Mouse (Mus musculus): ENCODE data around the gene Ccdc183. TPM values are rescaled to one million over a fixed set of nuclear protein-coding genes. Genes with fewer than 3 reads are reported as not detected.

Gene Ccdc183
- polyA plus RNA-seq, 1 experiment from 2014 or later = 0.12 TPM

GRCm38 (mm10) chr2:25577951-25578795, 39.3 kb downstream of the Ccdc183 start:
- Histone ChIP-seq H3K4me1 (replicated peaks; ENCODE audit: control insufficient read depth, insufficient read depth, low read length) (peaks cover 54% of the 10 kb centered on the region), H3K36me3 (ENCODE audit: control insufficient read depth, insufficient read depth, low read length) (no peaks in the 10 kb centered on the region; the same call in 1 of the 2 replicates), H3K27me3 (replicated peaks; ENCODE audit: control insufficient read depth, insufficient read depth, low read length) (peaks cover 57% of the 10 kb centered on the region), H3K4me2 (peak overlapping the region; percentile 58), H3K9me3 (ENCODE audit: control insufficient read depth, low read length) (no peaks in the 10 kb centered on the region), H3K9ac (ENCODE audit: low read depth, low read length) (no peak overlapping the region), H3K4me3 (ENCODE audit: low read depth, low read length) (peak overlapping the region; percentile 37), H3K27ac (ENCODE audit: low read depth, low read length) (no peak overlapping the region)
- 5% methylated on average over 75 of the region's 75 CpGs for WGBS
- ATAC-seq (replicated peaks; ENCODE audit: low FRiP score) = no peak
- peak; percentile 59 for DNase-seq (ENCODE audit: low spot score)

- Histone ChIP-seq H3K4me2 (peak overlapping the region; percentile 58), H3K36me3 (ENCODE audit: control insufficient read depth, insufficient read depth, low read length) (no peaks in the 10 kb centered on the region), H3K4me1 (replicated peaks; ENCODE audit: control insufficient read depth, insufficient read depth, low read length) (peaks cover 50% of the 10 kb centered on the region), H3K4me3 (ENCODE audit: low read depth, low read length) (peak overlapping the region; percentile 37), H3K27me3 (replicated peaks; ENCODE audit: control insufficient read depth, insufficient read depth, low read length) (peaks cover 57% of the 10 kb centered on the region), H3K9ac (ENCODE audit: low read depth, low read length) (peak overlapping the region; percentile 20; the same call in 1 of the 2 replicates), H3K27ac (ENCODE audit: low read depth, low read length) (no peak overlapping the region), H3K9me3 (ENCODE audit: control insufficient read depth, low read length) (no peaks in the 10 kb centered on the region)
- 17% methylated on average over 92 of the region's 92 CpGs for WGBS
- ATAC-seq (replicated peaks; ENCODE audit: low FRiP score) (no peak), DNase-seq (ENCODE audit: low spot score) (no peak)
These were observed 40.2 kb downstream of the Ccdc183 start for GRCm38 (mm10) chr2:25576965-25577891.

GRCm38 (mm10) chr2:25576028-25576850, 41.2 kb downstream of the Ccdc183 start:
- no peak overlapping the region; the same call in 1 of the 2 replicates for H3K4me3 ChIP-seq (ENCODE audit: low read depth, low read length)
- H3K27ac ChIP-seq (ENCODE audit: low read depth, low read length) = no peak overlapping the region
- no peaks in the 10 kb centered on the region; the same call in 1 of the 2 replicates for H3K36me3 ChIP-seq (ENCODE audit: control insufficient read depth, insufficient read depth, low read length)
- ATAC-seq (replicated peaks; ENCODE audit: low FRiP score) (no peak), DNase-seq (ENCODE audit: low spot score) (no peak)
- H3K4me1 ChIP-seq (replicated peaks; ENCODE audit: control insufficient read depth, insufficient read depth, low read length) = peaks cover 46% of the 10 kb centered on the region
- peaks cover 57% of the 10 kb centered on the region for H3K27me3 ChIP-seq (replicated peaks; ENCODE audit: control insufficient read depth, insufficient read depth, low read length)
- WGBS = 78% methylated on average over 16 of the region's 16 CpGs
- no peak overlapping the region for H3K9ac ChIP-seq (ENCODE audit: low read depth, low read length)
- no peaks in the 10 kb centered on the region for H3K9me3 ChIP-seq (ENCODE audit: control insufficient read depth, low read length)
- H3K4me2 ChIP-seq = peak overlapping the region; percentile 91

- Histone ChIP-seq H3K9ac (ENCODE audit: low read depth, low read length) (peak overlapping the region; percentile 65), H3K4me2 (peak overlapping the region; percentile 91), H3K27ac (ENCODE audit: low read depth, low read length) (peak overlapping the region; percentile 75; the same call in 1 of the 2 replicates), H3K4me1 (replicated peaks; ENCODE audit: control insufficient read depth, insufficient read depth, low read length) (peaks cover 42% of the 10 kb centered on the region), H3K36me3 (ENCODE audit: control insufficient read depth, insufficient read depth, low read length) (no peaks in the 10 kb centered on the region; the same call in 1 of the 2 replicates), H3K4me3 (ENCODE audit: low read depth, low read length) (peak overlapping the region; percentile 63), H3K9me3 (ENCODE audit: control insufficient read depth, low read length) (no peaks in the 10 kb centered on the region), H3K27me3 (replicated peaks; ENCODE audit: control insufficient read depth, insufficient read depth, low read length) (peaks cover 50% of the 10 kb centered on the region)
- ATAC-seq (replicated peaks; ENCODE audit: low FRiP score) = no peak
- WGBS = 23% methylated on average over 21 of the region's 21 CpGs
- DNase-seq (ENCODE audit: low spot score) = peak; percentile 69
These were observed 41.9 kb downstream of the Ccdc183 start for GRCm38 (mm10) chr2:25575432-25576027.

- peaks cover 42% of the 10 kb centered on the region for H3K4me1 ChIP-seq (replicated peaks; ENCODE audit: control insufficient read depth, insufficient read depth, low read length)
These were observed 42.7 kb downstream of the Ccdc183 start, which contains the start of the genes Mamdc4 and Phpt1 for GRCm38 (mm10) chr2:25574579-25575431. Gene Mamdc4, minus strand, starts transcription at chr2:25574845. Gene Phpt1, minus strand, starts transcription at chr2:25575224.

GRCm38 (mm10) chr2:25574136-25574535, 43.3 kb downstream of the Ccdc183 start:
- 17% methylated on average over 11 of the region's 11 CpGs for WGBS
- peak overlapping the region; percentile 65 for H3K9ac ChIP-seq (ENCODE audit: low read depth, low read length)

More at GRCm38 (mm10) chr2:25574579-25575431, 42.7 kb downstream of the Ccdc183 start, which contains the start of the genes Mamdc4 and Phpt1:
- Histone ChIP-seq H3K27ac (ENCODE audit: low read depth, low read length) (peak within 1 kb of the TSS; percentile 75), H3K9ac (ENCODE audit: low read depth, low read length) (peak within 1 kb of the TSS; percentile 65), H3K9me3 (ENCODE audit: control insufficient read depth, low read length) (no peaks in the 10 kb centered on the region), H3K27me3 (replicated peaks; ENCODE audit: control insufficient read depth, insufficient read depth, low read length) (peaks cover 43% of the 10 kb centered on the region), H3K4me3 (ENCODE audit: low read depth, low read length) (peak within 1 kb of the TSS; percentile 63), H3K4me2 (peak within 1 kb of the TSS; percentile 91), H3K36me3 (ENCODE audit: control insufficient read depth, insufficient read depth, low read length) (peaks cover 3% of the 10 kb centered on the region; the same call in 1 of the 2 replicates)
- DNase-seq (ENCODE audit: low spot score) (peak; percentile 93), ATAC-seq (replicated peaks; ENCODE audit: low FRiP score) (peak; percentile 97)
- WGBS = under 1% methylated on average over 44 of the region's 45 CpGs

GRCm38 (mm10) chr2:25573068-25573467, 44.4 kb downstream of the Ccdc183 start:
- peak overlapping the region; percentile 91 for H3K4me2 ChIP-seq
- H3K27ac ChIP-seq (ENCODE audit: low read depth, low read length) = no peak overlapping the region
- DNase-seq (ENCODE audit: low spot score) (no peak), ATAC-seq (replicated peaks; ENCODE audit: low FRiP score) (no peak)
- H3K4me1 ChIP-seq (replicated peaks; ENCODE audit: control insufficient read depth, insufficient read depth, low read length) = peaks cover 35% of the 10 kb centered on the region
- peak overlapping the region; percentile 65; the same call in 1 of the 2 replicates for H3K9ac ChIP-seq (ENCODE audit: low read depth, low read length)
- no peaks in the 10 kb centered on the region for H3K9me3 ChIP-seq (ENCODE audit: control insufficient read depth, low read length)
- 72% methylated on average over 2 of the region's 2 CpGs for WGBS
- H3K27me3 ChIP-seq (replicated peaks; ENCODE audit: control insufficient read depth, insufficient read depth, low read length) = peaks cover 25% of the 10 kb centered on the region
- no peak overlapping the region; the same call in 1 of the 2 replicates for H3K4me3 ChIP-seq (ENCODE audit: low read depth, low read length)
- peaks cover 9% of the 10 kb centered on the region; the same call in 1 of the 2 replicates for H3K36me3 ChIP-seq (ENCODE audit: control insufficient read depth, insufficient read depth, low read length)

More at GRCm38 (mm10) chr2:25574136-25574535, 43.3 kb downstream of the Ccdc183 start:
- Histone ChIP-seq H3K9me3 (ENCODE audit: control insufficient read depth, low read length) (no peaks in the 10 kb centered on the region), H3K27ac (ENCODE audit: low read depth, low read length) (peak overlapping the region; percentile 75; the same call in 1 of the 2 replicates), H3K27me3 (replicated peaks; ENCODE audit: control insufficient read depth, insufficient read depth, low read length) (peaks cover 36% of the 10 kb centered on the region), H3K4me3 (ENCODE audit: low read depth, low read length) (peak overlapping the region; percentile 63), H3K4me2 (peak overlapping the region; percentile 91), H3K4me1 (replicated peaks; ENCODE audit: control insufficient read depth, insufficient read depth, low read length) (peaks cover 38% of the 10 kb centered on the region), H3K36me3 (ENCODE audit: control insufficient read depth, insufficient read depth, low read length) (peaks cover 5% of the 10 kb centered on the region; the same call in 1 of the 2 replicates)
- ATAC-seq (replicated peaks; ENCODE audit: low FRiP score) (0 out of 2 replicates have a peak, but pooled peaks have one; percentile 1), DNase-seq (ENCODE audit: low spot score) (no peak)

Data from liver, embryonic 11.5 days (tissue).